Mouse (Mus musculus) megakaryocyte, embryonic 14.5 days (primary cell): Measurements from ENCODE around the gene Vps25. TPM values are rescaled to one million over a fixed set of nuclear protein-coding genes. Genes with fewer than 3 reads are reported as not detected.

Experiments used
- H3K27me3 ChIP-seq: replicated peaks from 2 replicates; pipeline ENCODE3; 2012; ENCODE audit warnings: inconsistent platforms
- H3K36me3 ChIP-seq: replicated peaks from 2 replicates; pipeline ENCODE3; 2012; ENCODE audit warnings: low read length, inconsistent platforms, mixed read lengths
- H3K4me1 ChIP-seq: 2 replicates; pipeline ENCODE4 v1.6.1; 2012; ENCODE audit warnings: inconsistent platforms
- H3K4me3 ChIP-seq: replicated peaks from 2 replicates; pipeline ENCODE3; 2012; ENCODE audit warnings: moderate library complexity, mild to moderate bottlenecking, inconsistent platforms
- H3K9me3 ChIP-seq: 2 replicates; pipeline ENCODE4 v1.6.1; 2012; ENCODE audit warnings: inconsistent platforms
- FLI1 ChIP-seq: IDR thresholded peaks from 2 replicates; pipeline ENCODE4 v1.6.1; 2012; ENCODE audit warnings: low read length, inconsistent platforms, mixed read lengths
- GATA1 ChIP-seq: IDR thresholded peaks from 3 replicates; pipeline ENCODE4 v1.6.1; 2012; ENCODE audit warnings: mixed read lengths, low read length, inconsistent platforms, borderline replicate concordance
- polyA plus RNA-seq: library from polyadenylated mRNA; stranded (reverse); fragments of >175 nt; gene quantifications from 2 replicates; pipeline ENCODE4 v1.2.3, GENCODE M21; 2012; ENCODE audit warnings: low replicate concordance; ENCODE audit not compliant: insufficient read depth

Gene Vps25
- polyA plus RNA-seq, 1 experiment, result 168 TPM

DNA sequence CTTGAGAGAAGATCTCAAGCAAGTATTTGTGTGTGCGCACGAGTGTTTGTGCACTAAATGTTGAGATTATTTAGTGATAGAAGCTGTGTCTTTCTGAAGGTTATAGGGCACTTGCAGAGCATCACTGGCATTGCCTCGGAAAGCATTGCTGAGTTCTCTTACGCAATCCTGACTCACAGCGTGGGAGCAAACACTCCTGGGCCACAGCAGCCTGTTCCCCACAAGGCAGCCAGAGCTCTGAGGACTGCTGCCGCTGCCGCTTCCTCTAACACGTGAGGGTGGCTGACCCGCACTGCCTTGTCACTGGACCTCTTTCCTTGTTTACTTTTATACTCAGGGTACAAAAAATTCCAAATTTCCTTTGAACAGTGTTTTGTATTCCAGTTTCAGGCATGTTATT is 33.8 kb downstream of the Vps25 start:
- no peak overlapping the region for H3K4me3 ChIP-seq
- TF ChIP-seq GATA1, result no peak
- H3K9me3 ChIP-seq, result no peaks in the 10 kb centered on the region
- H3K27me3 ChIP-seq, result no peaks in the 10 kb centered on the region
- H3K36me3 ChIP-seq, result peaks cover 80% of the 10 kb centered on the region
- no peaks in the 10 kb centered on the region for H3K4me1 ChIP-seq

DNA sequence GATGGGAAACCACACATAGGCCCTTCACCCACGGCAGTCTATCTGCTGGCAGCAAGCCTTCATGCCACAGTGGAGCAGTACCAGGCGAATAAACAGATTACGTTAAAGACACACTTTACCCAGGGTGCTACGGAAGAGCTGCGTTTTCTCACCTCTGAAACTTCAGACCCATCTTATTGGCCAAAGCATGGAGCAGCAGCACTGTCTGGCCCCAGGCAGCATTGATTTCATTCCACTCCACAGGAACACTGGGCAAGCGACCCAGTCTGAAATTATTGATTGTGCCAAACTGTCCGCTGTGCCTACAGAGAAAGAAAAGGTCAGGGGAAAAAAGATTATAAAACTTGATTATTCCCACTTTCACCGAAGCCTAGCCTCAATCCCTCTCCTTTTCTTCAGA is 37.7 kb downstream of the Vps25 start:
- H3K27me3 ChIP-seq, result no peaks in the 10 kb centered on the region
- no peaks in the 10 kb centered on the region; the same call in 1 of the 2 replicates for H3K4me1 ChIP-seq
- H3K9me3 ChIP-seq, result no peaks in the 10 kb centered on the region
- H3K36me3 ChIP-seq, result peaks cover 99% of the 10 kb centered on the region
- TF ChIP-seq GATA1 (no peak), FLI1 (no peak)
- no peak overlapping the region for H3K4me3 ChIP-seq

DNA sequence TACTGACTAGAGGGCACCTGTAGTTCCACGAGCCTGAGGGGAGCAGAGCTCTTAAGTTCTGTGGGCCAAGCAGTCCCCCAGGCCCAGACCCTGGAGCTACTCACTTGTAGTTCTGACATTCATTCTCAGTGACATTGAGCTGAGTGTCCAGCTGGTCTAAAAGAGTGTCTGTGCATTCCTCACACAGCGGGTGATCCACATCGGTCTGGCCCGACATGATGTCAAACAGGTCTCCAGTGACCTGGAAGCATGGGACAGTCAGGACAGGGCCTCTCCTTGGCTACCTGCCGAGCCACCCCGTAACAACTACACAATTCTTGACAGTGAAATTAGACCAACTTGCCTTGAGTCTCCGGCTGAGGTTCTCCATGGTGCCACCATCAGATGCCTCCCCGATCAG is 41.7 kb downstream of the Vps25 start:
- H3K9me3 ChIP-seq, result no peaks in the 10 kb centered on the region
- no peaks in the 10 kb centered on the region for H3K27me3 ChIP-seq
- H3K36me3 ChIP-seq, result peaks cover 100% of the 10 kb centered on the region
- H3K4me1 ChIP-seq, result peaks cover 22% of the 10 kb centered on the region
- H3K4me3 ChIP-seq, result no peak overlapping the region
- TF ChIP-seq GATA1, result no peak
- no peak for TF ChIP-seq FLI1

DNA sequence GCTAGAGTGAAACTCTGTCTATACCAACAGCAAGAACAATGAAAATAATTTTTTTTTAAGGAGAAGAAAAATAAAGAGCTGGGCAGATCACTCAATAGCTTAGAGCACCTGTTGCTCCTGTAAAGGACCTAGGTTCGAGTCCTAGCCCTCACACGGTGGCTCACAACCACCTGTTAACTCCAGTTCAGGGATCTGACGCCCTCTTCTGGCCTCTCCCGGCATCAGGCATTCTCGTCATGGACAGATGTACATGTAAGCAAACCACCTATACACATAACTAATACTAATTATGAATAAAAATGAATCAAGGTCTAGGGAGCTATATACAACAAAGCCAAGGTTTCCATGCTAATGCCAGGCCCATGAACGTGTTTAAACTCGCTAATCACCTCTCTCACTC is 47.4 kb downstream of the Vps25 start:
- Histone ChIP-seq H3K36me3 (peaks cover 48% of the 10 kb centered on the region), H3K4me3 (peak overlapping the region; percentile 95), H3K27me3 (no peaks in the 10 kb centered on the region), H3K9me3 (no peaks in the 10 kb centered on the region), H3K4me1 (peaks cover 39% of the 10 kb centered on the region)
- TF ChIP-seq FLI1, result no peak
- no peak for TF ChIP-seq GATA1

DNA sequence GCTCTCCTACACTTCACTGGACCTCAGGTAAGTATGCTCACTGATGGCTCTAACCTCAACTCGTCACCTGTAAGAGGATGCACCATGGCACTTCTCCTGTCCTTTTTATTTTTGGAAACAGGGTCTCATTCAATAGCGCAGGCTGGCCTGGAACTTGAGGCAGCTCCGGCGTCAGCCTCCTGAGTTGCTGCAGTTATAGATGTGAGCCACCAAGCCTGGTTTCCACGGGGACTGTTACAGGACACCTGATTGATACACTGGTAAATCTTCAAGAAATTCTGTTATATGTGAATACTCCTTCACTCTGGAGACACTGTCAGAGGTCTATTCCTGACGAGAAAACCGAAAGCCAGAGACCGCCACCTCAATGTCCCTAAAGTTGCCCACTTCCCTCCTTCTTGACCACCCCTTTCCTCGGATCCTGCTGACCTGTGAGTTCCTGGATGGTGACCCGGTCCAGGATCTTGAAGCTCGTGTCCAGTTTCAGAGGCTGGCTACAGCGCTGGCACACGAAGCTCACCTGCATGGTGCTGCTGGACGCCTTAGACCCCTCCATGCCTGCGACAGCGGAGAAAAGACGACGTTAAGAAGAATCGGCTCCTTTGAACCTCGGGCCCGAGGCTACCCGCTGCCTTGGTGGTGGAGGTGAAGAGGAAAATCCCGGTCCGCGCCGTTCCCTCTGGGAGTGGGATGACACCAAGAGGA is 47.9 kb downstream of the Vps25 start:
- peaks cover 39% of the 10 kb centered on the region for H3K4me1 ChIP-seq
- peaks cover 2% of the 10 kb centered on the region for H3K27me3 ChIP-seq
- no peaks in the 10 kb centered on the region for H3K9me3 ChIP-seq
- peak overlapping the region; percentile 95 for H3K4me3 ChIP-seq
- TF ChIP-seq GATA1, result no peak
- TF ChIP-seq FLI1, result no peak
- peaks cover 42% of the 10 kb centered on the region for H3K36me3 ChIP-seq

DNA sequence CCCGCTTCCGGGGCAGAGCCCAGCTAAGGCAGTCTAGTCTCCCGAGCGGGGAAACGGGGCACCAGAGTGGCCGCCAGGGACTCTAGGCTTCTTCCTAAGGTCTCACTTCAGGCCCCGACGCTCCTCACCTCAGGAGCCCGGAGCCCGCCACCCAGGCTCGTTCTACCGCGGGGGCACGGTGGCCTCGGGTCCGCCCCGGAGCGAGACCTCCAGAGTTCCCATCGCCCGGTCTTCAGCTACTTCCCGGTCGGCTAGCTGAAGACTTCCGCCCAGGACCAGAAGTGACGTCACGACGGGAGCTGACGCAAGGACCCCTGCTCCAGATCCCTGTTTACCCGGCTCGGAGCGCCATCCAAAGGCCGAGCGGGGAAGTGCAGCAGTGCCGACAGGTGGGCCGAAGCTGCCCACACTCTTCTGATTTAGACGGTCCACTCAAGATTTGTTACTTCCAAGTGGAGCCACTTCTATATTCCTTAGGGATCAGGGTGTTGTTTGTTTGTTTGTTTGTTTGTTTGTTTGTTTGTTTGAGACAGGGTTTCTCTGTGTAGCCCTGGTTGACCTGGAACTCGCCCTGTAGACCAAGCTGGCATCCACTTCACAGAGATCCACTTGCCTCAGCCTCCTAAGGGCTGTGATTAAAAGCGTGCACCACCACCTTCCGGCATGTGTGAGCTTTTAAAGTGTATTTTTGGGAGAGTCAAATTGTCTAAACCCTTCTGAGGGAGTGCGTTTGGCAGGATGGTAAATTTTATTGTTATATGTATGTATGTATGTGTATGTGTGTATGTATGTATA is 48.7 kb downstream of the Vps25 start, which contains the start of gene Becn1:
Becn1 (minus strand) TSS at position 283 of the 795 bp plus-strand sequence.
- peaks cover 6% of the 10 kb centered on the region for H3K27me3 ChIP-seq
- peaks cover 39% of the 10 kb centered on the region for H3K4me1 ChIP-seq
- peak within 1 kb of the TSS; percentile 95 for H3K4me3 ChIP-seq
- TF ChIP-seq GATA1, result no peak
- TF ChIP-seq FLI1, result no peak
- no peaks in the 10 kb centered on the region for H3K9me3 ChIP-seq
- H3K36me3 ChIP-seq, result peaks cover 35% of the 10 kb centered on the region

DNA sequence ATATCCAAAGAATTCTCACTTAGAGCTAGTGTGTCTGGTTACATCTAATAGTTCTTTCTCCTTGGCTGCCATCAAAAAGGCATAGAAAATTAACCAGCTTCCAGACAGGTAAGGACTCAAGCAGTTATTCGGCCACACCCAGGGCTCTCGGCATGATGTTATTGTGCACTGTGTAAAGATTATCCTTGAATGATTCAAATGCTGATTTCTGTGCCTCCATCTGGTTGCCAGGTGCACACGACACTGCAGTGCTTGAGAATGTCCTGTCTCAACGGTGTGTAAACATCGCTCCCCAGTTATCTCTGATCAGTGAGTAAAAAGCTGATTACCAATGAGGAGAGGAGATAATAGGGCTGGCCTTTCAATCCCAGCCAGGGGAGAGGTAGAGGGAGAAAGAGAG is 54.2 kb downstream of the Vps25 start:
- Histone ChIP-seq H3K9me3 (peaks cover 8% of the 10 kb centered on the region), H3K4me1 (peaks cover 7% of the 10 kb centered on the region; the same call in 1 of the 2 replicates), H3K27me3 (peaks cover 13% of the 10 kb centered on the region), H3K4me3 (no peak overlapping the region), H3K36me3 (no peaks in the 10 kb centered on the region)
- TF ChIP-seq FLI1 (no peak), GATA1 (no peak)

Other genes starting within 250 kb of the Vps25 start
- gene Atp6v0a1, start 244.3 kb upstream of the Vps25 start, polyA plus RNA-seq, result 90.5 and 153 TPM in 2 replicates
- 30.7 and 32.1 TPM in 2 replicates for gene Naglu, start 183.7 kb upstream of the Vps25 start, polyA plus RNA-seq
- 3.5 and 5.8 TPM in 2 replicates for gene Hsd17b1, start 175.3 kb upstream of the Vps25 start, polyA plus RNA-seq
- 17.7 and 36.8 TPM in 2 replicates for gene Coasy, start 171.1 kb upstream of the Vps25 start, polyA plus RNA-seq
- 2.8 and 12.4 TPM in 2 replicates for gene Mlx, start 166.4 kb upstream of the Vps25 start, polyA plus RNA-seq
- gene Psmc3ip, start 158.3 kb upstream of the Vps25 start, polyA plus RNA-seq, result 10.4 TPM in 1 of 2 replicates, not detected in the other
- 1.6 and 6.2 TPM in 2 replicates for gene Retreg3, start 133.8 kb upstream of the Vps25 start, polyA plus RNA-seq
- gene Tubg1, start 133.8 kb upstream of the Vps25 start, polyA plus RNA-seq, result 63.2 and 80.7 TPM in 2 replicates
- not detected in 2 replicates for gene Tubg2, start 97.8 kb upstream of the Vps25 start, polyA plus RNA-seq
- 0.72 and 0.89 TPM in 2 replicates for gene Cntnap1, start 83.2 kb upstream of the Vps25 start, polyA plus RNA-seq
- 2.3 and 6.6 TPM in 2 replicates for gene Plekhh3, start 82.4 kb upstream of the Vps25 start, polyA plus RNA-seq
- gene Ccr10, start 78.3 kb upstream of the Vps25 start, polyA plus RNA-seq, result 0.13 TPM in 1 of 2 replicates, not detected in the other
- 0.65 and 2.0 TPM in 2 replicates for gene Ezh1, start 27.2 kb upstream of the Vps25 start, polyA plus RNA-seq
- gene Ramp2, start 7.7 kb upstream of the Vps25 start, polyA plus RNA-seq, result 0.32 TPM in 1 of 2 replicates, not detected in the other
- gene Wnk4, start 6.9 kb downstream of the Vps25 start, polyA plus RNA-seq, result 37.7 and 87.0 TPM in 2 replicates
- not detected in 2 replicates for gene Cntd1, start 25.3 kb downstream of the Vps25 start, polyA plus RNA-seq
- gene Coa3, start 25.4 kb downstream of the Vps25 start, polyA plus RNA-seq, result 9.9 and 21.1 TPM in 2 replicates
- 43.7 and 96.0 TPM in 2 replicates for gene Becn1, start 48.6 kb downstream of the Vps25 start, polyA plus RNA-seq
- gene Psme3, start 62.5 kb downstream of the Vps25 start, polyA plus RNA-seq, result 32.6 and 45.1 TPM in 2 replicates
- gene Aoc2, start 71.4 kb downstream of the Vps25 start, polyA plus RNA-seq, result 2.0 and 2.9 TPM in 2 replicates
- gene Aoc3, start 76.9 kb downstream of the Vps25 start, polyA plus RNA-seq, result not detected in 2 replicates
- gene G6pc, start 113.9 kb downstream of the Vps25 start, polyA plus RNA-seq, result not detected in 2 replicates
- gene Aarsd1, start 163.9 kb downstream of the Vps25 start, polyA plus RNA-seq, result 5.7 and 39.7 TPM in 2 replicates
- gene Gm27029, start 171.1 kb downstream of the Vps25 start, polyA plus RNA-seq, result not detected in 2 replicates
- 3.1 TPM in 1 of 2 replicates, not detected in the other for gene Rundc1, start 171.4 kb downstream of the Vps25 start, polyA plus RNA-seq
- gene Ptges3l, start 171.6 kb downstream of the Vps25 start, polyA plus RNA-seq, result 2.8 TPM in 1 of 2 replicates, not detected in the other
- gene Rpl27, start 188.6 kb downstream of the Vps25 start, polyA plus RNA-seq, result 250 and 697 TPM in 2 replicates
- gene Ifi35, start 194.7 kb downstream of the Vps25 start, polyA plus RNA-seq, result 5.7 and 15.6 TPM in 2 replicates
- gene Rnd2, start 211.3 kb downstream of the Vps25 start, polyA plus RNA-seq, result 2.6 and 2.9 TPM in 2 replicates
- 47.7 and 94.2 TPM in 2 replicates for gene Vat1, start 212.5 kb downstream of the Vps25 start, polyA plus RNA-seq